Mouse (Mus musculus): ENCODE measurements around the gene Serpina9.

DNA sequence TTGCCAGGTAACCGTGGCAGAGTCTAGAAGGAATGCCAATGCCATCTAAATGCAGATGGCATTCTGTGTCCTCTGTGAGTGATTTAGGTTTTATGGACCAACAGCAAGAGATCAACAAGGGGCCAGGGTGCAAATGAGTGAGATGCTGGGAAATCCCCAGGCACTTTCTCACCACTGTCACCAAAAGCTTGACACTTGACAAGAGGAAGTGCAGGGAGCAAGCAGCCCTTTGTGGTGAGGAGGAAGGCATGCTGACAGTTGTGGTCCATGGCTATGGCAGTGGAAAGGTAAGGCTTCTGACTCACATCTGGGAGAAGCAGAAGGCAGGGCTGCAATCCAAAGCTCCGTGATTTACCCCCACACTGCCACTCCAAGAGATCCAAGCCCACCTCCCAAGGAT is 48.3 kb upstream of the Serpina9 start:
- TF ChIP-seq CTCF (IDR thresholded peaks at IDR 0.05; ENCODE audit: borderline replicate concordance, extremely low read depth, insufficient read depth, insufficient read length) (no peak), POLR2A (IDR thresholded peaks at IDR 0.05; ENCODE audit: borderline replicate concordance, extremely low read depth, insufficient read depth, insufficient read length, poor library complexity, severe bottlenecking) (no peak)

Measured in brain, embryonic 14.5 days (tissue).